Mouse (Mus musculus) megakaryocyte, embryonic 14.5 days (primary cell): ENCODE measurements around the gene 4933415F23Rik.

ENCODE experiments used
- FLI1 ChIP-seq: IDR thresholded peaks from 2 replicates; pipeline ENCODE4 v1.6.1; 2012; ENCODE audit warnings: low read length, inconsistent platforms, mixed read lengths
- GATA1 ChIP-seq: IDR thresholded peaks from 3 replicates; pipeline ENCODE4 v1.6.1; 2012; ENCODE audit warnings: mixed read lengths, low read length, inconsistent platforms, borderline replicate concordance

GRCm38 (mm10) chr1:23061614-23062373 is 40.3 kb downstream of the 4933415F23Rik start:
- TF ChIP-seq GATA1: no peak
- TF ChIP-seq FLI1: no peak
